Mouse (Mus musculus): ENCODE results near the gene Kalrn. TPM values are rescaled to one million over a fixed set of nuclear protein-coding genes. Genes with fewer than 3 reads are reported as not detected.

Gene Kalrn
- polyA plus RNA-seq, 1 experiment from 2014 or later: 39.2 TPM

DNA sequence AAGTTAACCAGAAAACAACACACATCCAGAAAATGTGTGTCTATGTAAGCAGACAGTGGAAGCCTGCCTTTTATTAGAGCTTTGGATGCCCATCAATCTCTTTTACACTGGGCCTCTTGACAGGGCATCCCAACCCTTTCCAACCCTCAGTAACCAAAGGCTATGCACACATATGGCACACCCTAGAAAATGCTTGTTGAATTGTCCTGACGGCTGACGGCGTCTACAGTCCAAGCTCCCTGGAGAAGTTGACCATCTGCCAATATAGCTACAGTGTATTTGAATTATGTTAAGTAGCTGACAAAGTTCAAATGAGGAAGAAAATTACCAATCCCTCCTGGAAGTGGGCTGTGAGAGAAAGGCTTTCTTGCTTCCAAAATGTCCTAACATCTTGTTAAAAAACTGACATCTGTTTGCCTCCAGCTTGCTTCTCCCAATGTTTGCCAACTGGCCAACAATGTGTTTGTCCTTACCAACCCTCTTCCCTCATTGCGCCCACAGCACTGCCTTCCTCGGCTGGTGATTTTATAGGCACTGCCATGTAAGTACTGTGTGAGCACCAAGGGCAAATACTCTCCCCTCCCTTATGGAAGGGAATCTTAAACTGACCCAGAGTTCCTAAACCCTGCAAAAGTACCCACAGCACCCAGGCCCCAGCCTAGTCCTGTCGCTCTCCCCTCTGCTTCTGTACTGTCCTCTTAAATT, 26.4 kb downstream of the Kalrn start:
- no peak for ATAC-seq (replicated peaks)
- H3K4me1 ChIP-seq: peaks cover 51% of the 10 kb centered on the region
- peak overlapping the region; percentile 36; the same call in 1 of the 2 replicates for H3K27ac ChIP-seq
- H3K4me3 ChIP-seq: no peak overlapping the region
- H3K9ac ChIP-seq: no peak overlapping the region
- no peaks in the 10 kb centered on the region for H3K9me3 ChIP-seq
- H3K36me3 ChIP-seq (replicated peaks): no peaks in the 10 kb centered on the region
- no peak overlapping the region for H3K4me2 ChIP-seq
- no peaks in the 10 kb centered on the region for H3K27me3 ChIP-seq (replicated peaks)
- WGBS: 51% methylated on average over 6 of the region's 6 CpGs

DNA sequence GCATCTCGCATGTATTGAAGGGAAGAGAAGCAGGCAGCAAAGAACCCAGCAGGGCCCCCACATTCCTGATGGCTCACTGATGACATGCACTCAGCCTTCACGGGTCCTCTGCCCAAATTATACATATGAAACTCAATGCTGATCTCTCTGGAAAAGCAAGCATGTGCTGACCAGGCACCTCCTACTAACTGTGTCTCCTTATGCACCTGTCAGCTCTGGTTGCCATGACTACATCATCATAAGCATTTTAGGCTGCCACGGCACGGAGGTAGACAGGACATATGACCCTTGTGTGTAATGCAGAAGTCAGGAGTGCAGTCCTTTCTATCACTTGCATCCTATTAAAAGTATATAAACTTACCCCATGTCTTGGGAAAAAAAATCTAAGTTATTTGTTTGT, 29.6 kb downstream of the Kalrn start:
- H3K9ac ChIP-seq: no peak overlapping the region
- H3K4me1 ChIP-seq: peaks cover 37% of the 10 kb centered on the region
- peak; percentile 75 for ATAC-seq (replicated peaks)
- H3K9me3 ChIP-seq: no peaks in the 10 kb centered on the region
- no peaks in the 10 kb centered on the region for H3K27me3 ChIP-seq (replicated peaks)
- H3K36me3 ChIP-seq (replicated peaks): no peaks in the 10 kb centered on the region
- H3K4me3 ChIP-seq: no peak overlapping the region
- 58% methylated on average over 4 of the region's 4 CpGs for WGBS
- no peak overlapping the region for H3K4me2 ChIP-seq
- 0 out of 2 replicates have a peak overlapping the region, but pooled peaks have one; percentile 25 for H3K27ac ChIP-seq

DNA sequence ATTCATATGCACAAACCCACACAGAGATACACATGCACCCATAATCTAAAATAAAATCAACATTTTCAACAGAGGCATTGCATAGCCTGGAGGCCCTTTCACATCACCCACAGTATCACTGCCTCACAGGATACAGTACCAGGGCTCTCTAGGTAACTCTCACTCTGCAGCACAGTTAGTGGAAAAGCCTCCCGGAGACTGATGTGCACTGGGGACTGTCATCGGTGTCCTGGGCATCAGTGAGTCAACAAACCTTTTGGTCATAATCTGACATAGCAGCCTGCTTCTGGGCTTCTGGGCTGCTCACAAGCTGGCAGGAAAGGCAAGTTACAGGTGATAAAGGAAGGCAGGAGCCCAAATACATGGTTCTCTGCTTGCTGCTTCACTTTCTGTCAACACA, 31.0 kb downstream of the Kalrn start:
- Histone ChIP-seq H3K9me3 (no peaks in the 10 kb centered on the region), H3K4me1 (peaks cover 28% of the 10 kb centered on the region), H3K36me3 (replicated peaks) (no peaks in the 10 kb centered on the region), H3K4me2 (no peak overlapping the region), H3K27me3 (replicated peaks) (no peaks in the 10 kb centered on the region), H3K27ac (no peak overlapping the region), H3K4me3 (no peak overlapping the region), H3K9ac (no peak overlapping the region)
- WGBS: 97% methylated on average over 2 of the region's 2 CpGs
- ATAC-seq (replicated peaks): no peak

DNA sequence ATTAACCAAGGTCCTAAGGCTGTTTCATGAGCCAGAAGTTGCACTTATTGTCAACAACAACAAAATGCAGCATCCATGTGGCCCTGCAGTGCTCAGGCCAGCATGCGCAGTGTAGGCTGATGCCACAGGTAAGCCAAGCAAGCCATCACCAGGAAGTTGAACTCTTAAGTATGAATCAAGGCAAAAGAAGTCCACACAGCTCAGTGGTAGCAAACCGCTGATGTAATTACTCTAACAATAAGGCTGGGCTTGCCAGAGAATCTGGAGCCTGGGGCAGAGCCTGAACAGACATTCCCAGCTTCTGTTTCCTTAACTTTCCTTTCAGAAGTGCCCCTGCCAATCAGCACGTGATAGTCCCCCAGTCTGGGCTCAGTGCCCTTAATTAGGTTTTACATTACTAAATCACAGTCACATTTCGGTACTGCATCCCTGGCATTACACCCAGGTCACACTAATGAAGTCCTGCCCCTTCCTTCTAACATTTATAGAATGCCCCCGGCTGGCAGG, 34.6 kb downstream of the Kalrn start:
- no peak for ATAC-seq (replicated peaks)
- Histone ChIP-seq H3K9me3 (no peaks in the 10 kb centered on the region), H3K27me3 (replicated peaks) (no peaks in the 10 kb centered on the region), H3K4me1 (peaks cover 26% of the 10 kb centered on the region), H3K36me3 (replicated peaks) (no peaks in the 10 kb centered on the region), H3K27ac (0 out of 2 replicates have a peak overlapping the region, but pooled peaks have one; percentile 20), H3K4me2 (no peak overlapping the region), H3K9ac (no peak overlapping the region), H3K4me3 (no peak overlapping the region)
- WGBS: 71% methylated on average over 5 of the region's 5 CpGs

DNA sequence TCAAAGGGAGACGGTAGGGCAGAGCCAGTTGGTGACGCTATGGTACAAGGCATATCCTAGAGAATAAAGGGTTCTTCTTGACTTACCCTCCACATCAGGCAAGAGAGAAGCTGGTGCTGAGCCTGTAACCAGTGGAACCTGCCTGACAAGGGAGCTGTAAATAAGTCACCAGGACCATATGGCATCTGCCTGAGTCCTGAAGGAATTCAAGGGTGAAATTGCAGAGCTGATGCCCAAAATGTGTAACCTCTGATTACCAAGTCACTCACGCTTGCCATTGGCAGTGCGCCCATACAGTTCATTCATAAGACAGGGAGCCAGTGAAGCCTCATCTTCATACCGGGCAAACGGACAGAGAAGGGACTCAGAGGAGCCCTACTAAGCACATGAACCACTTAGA, 37.0 kb downstream of the Kalrn start:
- Histone ChIP-seq H3K36me3 (replicated peaks) (no peaks in the 10 kb centered on the region), H3K27ac (no peak overlapping the region), H3K4me1 (peaks cover 23% of the 10 kb centered on the region), H3K4me2 (no peak overlapping the region), H3K9ac (no peak overlapping the region), H3K4me3 (no peak overlapping the region), H3K27me3 (replicated peaks) (no peaks in the 10 kb centered on the region), H3K9me3 (no peaks in the 10 kb centered on the region)
- 70% methylated on average over 6 of the region's 6 CpGs for WGBS
- ATAC-seq (replicated peaks): no peak

DNA sequence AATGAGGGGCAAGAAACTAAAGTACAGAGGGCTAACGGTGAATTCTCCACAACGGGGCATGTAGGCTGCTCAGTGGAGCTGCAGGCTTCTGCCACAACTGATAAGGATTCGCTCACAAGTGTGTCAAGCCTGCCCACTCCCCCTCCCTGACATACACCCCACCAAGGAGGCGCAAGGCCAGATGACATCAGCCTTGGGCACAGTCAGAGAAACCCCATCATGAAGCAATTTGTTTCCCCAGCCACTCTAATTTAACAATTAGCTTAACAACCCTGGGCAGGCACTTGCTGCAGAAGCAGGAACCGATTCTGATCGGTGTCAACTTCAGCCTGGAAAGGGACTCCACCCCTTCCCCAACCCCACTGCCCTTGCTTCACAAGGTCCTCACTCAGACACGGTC, 38.2 kb downstream of the Kalrn start:
- H3K36me3 ChIP-seq (replicated peaks): no peaks in the 10 kb centered on the region
- 67% methylated on average over 7 of the region's 7 CpGs for WGBS
- no peak; the same call in 1 of the 2 replicates for ATAC-seq (replicated peaks)
- no peak overlapping the region for H3K9ac ChIP-seq
- H3K9me3 ChIP-seq: no peaks in the 10 kb centered on the region
- H3K4me3 ChIP-seq: no peak overlapping the region
- H3K27ac ChIP-seq: no peak overlapping the region
- H3K4me2 ChIP-seq: no peak overlapping the region
- H3K4me1 ChIP-seq: peaks cover 23% of the 10 kb centered on the region
- H3K27me3 ChIP-seq (replicated peaks): no peaks in the 10 kb centered on the region

DNA sequence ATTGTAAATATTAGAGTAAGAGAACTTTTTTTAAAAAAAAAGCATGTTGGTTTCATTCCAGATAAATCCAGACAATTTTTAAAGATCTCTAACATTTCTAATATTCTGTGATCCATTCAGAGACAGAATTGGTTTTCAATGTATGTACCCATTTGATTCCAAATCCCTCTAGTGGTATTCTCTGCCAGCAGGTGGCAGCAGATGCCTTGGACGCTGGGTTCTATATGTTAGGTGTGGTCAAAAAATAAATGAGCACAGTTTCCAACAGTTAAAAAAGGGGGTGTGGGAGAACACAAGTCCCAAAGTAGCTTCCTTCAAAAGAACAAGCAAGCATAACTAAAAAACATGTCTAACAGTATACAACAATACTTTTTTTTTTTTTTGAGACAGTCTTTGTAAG, 41.8 kb downstream of the Kalrn start:
- ATAC-seq (replicated peaks): no peak
- Histone ChIP-seq H3K4me3 (no peak overlapping the region), H3K27ac (no peak overlapping the region), H3K27me3 (replicated peaks) (no peaks in the 10 kb centered on the region), H3K9me3 (no peaks in the 10 kb centered on the region), H3K4me1 (peaks cover 23% of the 10 kb centered on the region), H3K4me2 (no peak overlapping the region), H3K9ac (no peak overlapping the region), H3K36me3 (replicated peaks) (no peaks in the 10 kb centered on the region)
- WGBS: 2% methylated on average over 1 of the region's 1 CpGs

DNA sequence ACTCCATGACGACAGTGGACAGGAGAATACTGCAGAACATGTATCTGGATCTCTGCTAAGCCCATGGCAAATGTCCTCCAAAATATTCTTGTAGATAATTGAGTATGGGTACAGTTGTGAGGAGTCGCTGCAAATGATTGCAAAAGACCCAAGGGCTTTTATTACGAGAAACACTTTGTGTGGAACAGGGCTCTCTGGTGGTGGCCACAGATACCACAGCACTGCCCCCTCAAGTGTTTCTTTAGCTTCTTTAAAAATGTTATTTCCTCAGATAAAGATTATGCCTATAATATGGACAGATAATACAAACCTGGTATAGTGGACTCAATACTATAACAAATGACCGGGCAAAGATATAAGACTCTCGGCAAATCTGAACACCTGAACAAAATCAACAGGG, 43.3 kb downstream of the Kalrn start:
- WGBS: 87% methylated on average over 5 of the region's 5 CpGs
- Histone ChIP-seq H3K27me3 (replicated peaks) (no peaks in the 10 kb centered on the region), H3K4me1 (peaks cover 22% of the 10 kb centered on the region), H3K9me3 (no peaks in the 10 kb centered on the region), H3K4me3 (no peak overlapping the region), H3K9ac (no peak overlapping the region), H3K36me3 (replicated peaks) (no peaks in the 10 kb centered on the region), H3K4me2 (no peak overlapping the region), H3K27ac (no peak overlapping the region)
- ATAC-seq (replicated peaks): no peak

DNA sequence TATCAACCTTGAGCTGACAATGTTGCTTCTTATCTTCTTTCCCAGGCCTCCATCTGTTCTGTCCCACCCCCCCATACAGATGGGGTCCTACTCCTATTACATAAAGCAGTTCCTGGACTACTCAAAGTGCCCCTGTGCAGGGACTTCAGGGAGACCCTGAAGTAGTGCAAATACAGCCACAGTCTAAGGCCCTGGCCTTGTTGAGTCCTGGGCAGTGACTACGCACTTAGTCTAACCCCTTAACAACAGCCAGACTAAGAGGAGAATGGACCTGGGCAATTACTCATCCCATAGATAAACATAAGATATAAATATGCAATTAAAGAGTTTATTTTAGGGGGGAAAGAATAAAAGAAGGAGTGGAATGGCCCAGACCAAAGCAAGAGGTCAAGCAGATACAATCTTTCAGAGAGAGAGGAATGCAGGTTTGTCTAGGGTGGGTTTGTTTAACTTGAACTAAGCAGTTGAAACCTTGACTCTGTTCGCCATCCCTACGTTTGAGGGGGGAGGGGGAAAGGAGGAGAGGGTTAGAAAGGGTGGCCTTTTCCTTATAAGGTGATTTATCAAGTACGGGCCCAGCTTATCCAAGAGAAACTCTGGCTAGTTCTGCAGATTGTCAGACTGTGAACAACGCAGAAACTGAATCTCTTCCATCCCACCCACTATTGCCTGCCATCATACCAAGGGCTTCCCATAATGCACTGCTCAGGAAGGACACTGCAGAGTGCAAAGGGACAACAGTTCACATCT, 44.9 kb downstream of the Kalrn start:
- WGBS: 74% methylated on average over 5 of the region's 5 CpGs
- peaks cover 22% of the 10 kb centered on the region for H3K4me1 ChIP-seq
- H3K9me3 ChIP-seq: no peaks in the 10 kb centered on the region
- H3K36me3 ChIP-seq (replicated peaks): no peaks in the 10 kb centered on the region
- no peak overlapping the region for H3K4me3 ChIP-seq
- H3K9ac ChIP-seq: no peak overlapping the region
- H3K27me3 ChIP-seq (replicated peaks): no peaks in the 10 kb centered on the region
- no peak overlapping the region for H3K27ac ChIP-seq
- no peak overlapping the region for H3K4me2 ChIP-seq
- no peak for ATAC-seq (replicated peaks)

DNA sequence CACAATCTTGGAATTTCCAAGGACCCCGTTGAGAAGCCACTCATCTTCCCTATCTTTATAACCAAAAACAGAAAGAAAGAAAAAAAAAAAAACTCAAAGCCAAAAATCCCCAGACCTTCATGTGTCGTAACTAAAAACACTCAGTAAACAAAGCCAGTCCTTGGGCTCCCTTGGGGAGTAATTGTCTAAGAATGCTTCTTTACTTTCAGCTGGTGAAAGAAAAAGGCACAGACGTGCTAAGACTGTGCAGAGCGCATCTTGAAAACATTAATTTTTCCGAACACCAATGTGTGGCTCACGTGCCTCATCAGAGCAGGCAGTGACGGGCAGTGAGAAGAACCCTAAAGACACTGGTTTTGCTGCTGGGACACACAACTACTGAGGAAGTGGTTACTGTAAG, 47.0 kb downstream of the Kalrn start:
- ATAC-seq (replicated peaks): no peak
- H3K36me3 ChIP-seq (replicated peaks): no peaks in the 10 kb centered on the region
- 63% methylated on average over 7 of the region's 7 CpGs for WGBS
- H3K9me3 ChIP-seq: no peaks in the 10 kb centered on the region
- no peak overlapping the region for H3K9ac ChIP-seq
- peaks cover 22% of the 10 kb centered on the region for H3K4me1 ChIP-seq
- H3K27me3 ChIP-seq (replicated peaks): no peaks in the 10 kb centered on the region
- no peak overlapping the region for H3K4me2 ChIP-seq
- no peak overlapping the region for H3K4me3 ChIP-seq
- no peak overlapping the region for H3K27ac ChIP-seq

DNA sequence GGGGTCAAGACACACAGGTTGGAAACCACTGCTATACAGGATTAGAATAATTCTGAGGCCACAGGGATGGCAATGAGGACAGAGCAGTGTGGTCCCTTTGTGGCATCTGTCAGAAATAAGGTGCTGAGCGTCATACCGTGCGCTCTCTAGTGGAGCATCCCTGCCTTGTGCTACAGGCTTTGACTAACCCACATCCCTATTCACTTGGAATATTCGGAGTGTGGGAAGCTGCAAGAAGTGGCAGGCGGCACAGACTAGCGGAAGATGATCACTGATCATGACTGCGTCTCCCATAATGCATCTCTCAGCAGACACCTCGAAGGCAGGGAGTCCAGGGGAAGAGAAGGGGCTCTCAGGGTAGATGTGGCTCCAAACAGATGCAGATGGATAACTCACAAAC, 47.5 kb downstream of the Kalrn start:
- 74% methylated on average over 8 of the region's 8 CpGs for WGBS
- H3K4me1 ChIP-seq: peaks cover 22% of the 10 kb centered on the region
- no peaks in the 10 kb centered on the region for H3K27me3 ChIP-seq (replicated peaks)
- no peaks in the 10 kb centered on the region for H3K9me3 ChIP-seq
- no peaks in the 10 kb centered on the region for H3K36me3 ChIP-seq (replicated peaks)
- ATAC-seq (replicated peaks): 0 out of 2 replicates have a peak, but pooled peaks have one; percentile 24
- H3K9ac ChIP-seq: no peak overlapping the region
- H3K27ac ChIP-seq: no peak overlapping the region
- H3K4me2 ChIP-seq: no peak overlapping the region
- no peak overlapping the region for H3K4me3 ChIP-seq

DNA sequence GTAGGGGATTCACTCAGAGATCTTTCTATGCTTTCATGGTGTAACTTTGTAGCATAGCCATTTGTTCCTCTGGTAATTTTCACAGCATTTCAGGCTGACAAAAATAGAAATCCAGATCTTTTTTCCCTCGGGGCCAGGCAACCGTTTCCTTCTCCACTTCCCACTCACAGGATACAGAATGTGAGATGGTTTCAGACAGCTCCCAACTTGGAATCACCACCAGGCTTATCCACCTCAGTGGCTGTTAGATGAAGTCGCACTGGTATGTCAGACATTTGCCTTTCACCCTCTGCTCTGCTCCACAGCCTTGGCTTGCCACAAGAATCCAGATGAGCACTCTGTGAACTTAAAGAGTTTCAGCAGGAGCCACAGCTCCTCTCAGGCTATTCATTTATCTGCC, 48.1 kb downstream of the Kalrn start:
- Histone ChIP-seq H3K4me3 (no peak overlapping the region), H3K4me1 (peaks cover 22% of the 10 kb centered on the region), H3K36me3 (replicated peaks) (no peaks in the 10 kb centered on the region), H3K4me2 (no peak overlapping the region), H3K27ac (peak overlapping the region; percentile 2; the same call in 1 of the 2 replicates), H3K27me3 (replicated peaks) (no peaks in the 10 kb centered on the region), H3K9me3 (no peaks in the 10 kb centered on the region), H3K9ac (no peak overlapping the region)
- no peak for ATAC-seq (replicated peaks)
- WGBS: 65% methylated on average over 3 of the region's 3 CpGs

Data from midbrain, embryonic 15.5 days (tissue).